Mouse (Mus musculus): ENCODE measurements around the gene Pate4.

DNA sequence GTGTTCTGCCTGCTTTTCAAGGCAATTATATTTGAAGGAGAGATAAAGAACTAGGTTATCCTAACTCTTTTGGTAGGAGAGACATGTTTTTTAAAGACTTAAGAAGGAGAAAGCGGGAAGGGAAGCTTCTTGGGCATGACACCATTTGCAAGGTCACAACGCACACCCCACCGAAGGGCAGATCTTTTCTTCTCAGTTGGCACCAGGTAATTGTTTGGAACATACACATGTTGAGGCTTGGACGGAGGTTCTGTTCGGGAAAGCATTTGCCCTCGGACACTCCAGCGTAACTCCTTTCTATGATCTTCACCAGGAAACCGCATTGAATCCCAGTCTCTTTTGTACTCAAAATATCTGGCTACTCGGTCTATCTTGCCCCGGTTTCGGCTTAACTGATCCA, 50.7 kb downstream of the Pate4 start:
- TF ChIP-seq POLR2A (IDR thresholded peaks at IDR 0.05; ENCODE audit: insufficient read depth, low read depth, low read length) (no peak), CTCF (IDR thresholded peaks at IDR 0.05; ENCODE audit: insufficient read depth, low read depth, low read length) (no peak)
